Mouse (Mus musculus) hindbrain, postnatal 0 days (tissue): ENCODE results near the gene Wipf3. TPM values are rescaled to one million over a fixed set of nuclear protein-coding genes. Genes with fewer than 3 reads are reported as not detected.
A peak's percentile ranks its signal among the peaks of the same experiment; 100 is the strongest.

Experiments used
- ATAC-seq: fragments of 200-750 bp; cut with Nextera tagmentation; 2 replicates; pipeline ENCODE4 v1.8.0; 2017; ENCODE audit warnings: mild to moderate bottlenecking, moderate TSS enrichment, moderate library complexity
- DNase-seq: peaks from one replicate; pipeline ENCODE4 v3.0.0-alpha.2; 2015; ENCODE audit warnings: low spot score
- H3K27ac ChIP-seq: fragments of 300-500 bp; sonication (generic); 2 replicates; pipeline ENCODE4 v1.5.1; 2014; ENCODE audit warnings: mild to moderate bottlenecking
- H3K27me3 ChIP-seq: fragments of 300-500 bp; sonication (generic); 2 replicates; pipeline ENCODE4 v1.6.1; 2014; ENCODE audit warnings: low read length, mixed read lengths; ENCODE audit not compliant: insufficient read depth
- H3K36me3 ChIP-seq: fragments of 300-500 bp; sonication (generic); 2 replicates; pipeline ENCODE4 v1.6.1; 2014; ENCODE audit warnings: low read length, mixed read lengths; ENCODE audit not compliant: insufficient read depth
- H3K4me1 ChIP-seq: fragments of 300-500 bp; sonication (generic); 2 replicates; pipeline ENCODE4 v1.6.1; 2014; ENCODE audit warnings: antibody characterized with exemption, low read length, mixed read lengths; ENCODE audit not compliant: insufficient read depth
- H3K4me2 ChIP-seq: fragments of 300-500 bp; sonication (generic); 2 replicates; pipeline ENCODE4 v1.6.1; 2014; ENCODE audit warnings: low read depth, mild to moderate bottlenecking, low read length, moderate library complexity, mixed read lengths
- H3K4me3 ChIP-seq: fragments of 300-500 bp; sonication (generic); 2 replicates; pipeline ENCODE4 v1.5.1; 2014; ENCODE audit warnings: low read length
- H3K9ac ChIP-seq: fragments of 300-500 bp; sonication (generic); replicated peaks from 2 replicates; pipeline ENCODE4 v1.6.1; 2014; ENCODE audit warnings: mild to moderate bottlenecking, low read length, moderate library complexity, mixed read lengths
- H3K9me3 ChIP-seq: fragments of 300-500 bp; sonication (generic); 2 replicates; pipeline ENCODE4 v1.6.1; 2016; ENCODE audit warnings: low read length, mixed read lengths
- CTCF ChIP-seq: IDR thresholded peaks from 2 replicates; pipeline ENCODE4 v1.5.1; 2016; ENCODE audit warnings: antibody characterized with exemption, control low read depth, low read depth
- WGBS: fragments of 180-500 bp; shearing (Covaris S2); extraction: QIAGEN DNeasy Blood & Tissue Kit; methylation state at CpG from one replicate; pipeline ENCODE4 v1.1.7; 2014; 5-methylcytosine and 5-hydroxymethylcytosine counted together
- polyA plus RNA-seq: library from polyadenylated mRNA; unstranded; fragments of >200 nt; fragmentation: Nextera tagmentation; extraction: Ambion mirVana; gene quantifications from 2 replicates; pipeline ENCODE4 v1.2.1, GENCODE M21; 2015
- total RNA-seq: library from RNA; depleted of rRNA; stranded (reverse); fragments of >200 nt; gene quantifications from 2 replicates; pipeline ENCODE4 v1.2.3, GENCODE M21; 2014

Gene Wipf3
- total and polyA plus RNA-seq, 2 experiments from 2014 or later: 1.0 to 4.2 TPM

DNA sequence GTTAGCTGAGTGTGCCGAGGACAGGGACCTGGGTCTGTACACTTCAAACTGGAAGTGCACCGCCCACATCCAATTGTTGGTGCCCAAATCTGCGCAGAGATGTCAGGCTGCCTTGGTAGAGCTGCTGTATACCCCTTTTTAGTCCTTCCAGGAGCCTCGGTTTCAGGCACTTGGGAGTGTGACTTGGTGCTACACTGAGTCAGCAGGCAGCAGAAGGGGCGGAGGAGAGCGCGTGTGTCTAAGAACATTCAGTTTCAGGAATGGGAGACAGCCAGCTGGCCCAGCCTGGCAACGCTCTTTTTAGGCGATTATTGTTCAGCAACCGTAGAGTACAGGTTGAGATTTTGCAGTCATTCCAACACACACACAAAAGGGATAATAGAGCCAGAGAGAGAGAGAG lies 2.4 kb downstream of the Wipf3 start:
- Histone ChIP-seq H3K4me2 (peak overlapping the region; percentile 27), H3K9me3 (no peaks in the 10 kb centered on the region), H3K36me3 (no peaks in the 10 kb centered on the region), H3K27me3 (no peaks in the 10 kb centered on the region), H3K27ac (no peak overlapping the region), H3K4me3 (no peak overlapping the region), H3K4me1 (0 out of 2 replicates have a peak, but pooled peaks cover 5% of the 10 kb centered on the region), H3K9ac (no peak overlapping the region)
- DNase-seq: no peak
- no peak for ATAC-seq
- 50% methylated on average over 10 of the region's 10 CpGs for WGBS
- no peak for TF ChIP-seq CTCF

GRCm38 (mm10) chr6:54432191-54432590 lies 2.8 kb downstream of the Wipf3 start:
- TF ChIP-seq CTCF: no peak
- 81% methylated on average over 9 of the region's 9 CpGs for WGBS
- Histone ChIP-seq H3K4me1 (0 out of 2 replicates have a peak, but pooled peaks cover 5% of the 10 kb centered on the region), H3K36me3 (no peaks in the 10 kb centered on the region), H3K9ac (no peak overlapping the region), H3K4me3 (no peak overlapping the region), H3K27ac (no peak overlapping the region), H3K9me3 (no peaks in the 10 kb centered on the region), H3K4me2 (peak overlapping the region; percentile 27; the same call in 1 of the 2 replicates), H3K27me3 (no peaks in the 10 kb centered on the region)
- ATAC-seq (no peak), DNase-seq (no peak)

DNA sequence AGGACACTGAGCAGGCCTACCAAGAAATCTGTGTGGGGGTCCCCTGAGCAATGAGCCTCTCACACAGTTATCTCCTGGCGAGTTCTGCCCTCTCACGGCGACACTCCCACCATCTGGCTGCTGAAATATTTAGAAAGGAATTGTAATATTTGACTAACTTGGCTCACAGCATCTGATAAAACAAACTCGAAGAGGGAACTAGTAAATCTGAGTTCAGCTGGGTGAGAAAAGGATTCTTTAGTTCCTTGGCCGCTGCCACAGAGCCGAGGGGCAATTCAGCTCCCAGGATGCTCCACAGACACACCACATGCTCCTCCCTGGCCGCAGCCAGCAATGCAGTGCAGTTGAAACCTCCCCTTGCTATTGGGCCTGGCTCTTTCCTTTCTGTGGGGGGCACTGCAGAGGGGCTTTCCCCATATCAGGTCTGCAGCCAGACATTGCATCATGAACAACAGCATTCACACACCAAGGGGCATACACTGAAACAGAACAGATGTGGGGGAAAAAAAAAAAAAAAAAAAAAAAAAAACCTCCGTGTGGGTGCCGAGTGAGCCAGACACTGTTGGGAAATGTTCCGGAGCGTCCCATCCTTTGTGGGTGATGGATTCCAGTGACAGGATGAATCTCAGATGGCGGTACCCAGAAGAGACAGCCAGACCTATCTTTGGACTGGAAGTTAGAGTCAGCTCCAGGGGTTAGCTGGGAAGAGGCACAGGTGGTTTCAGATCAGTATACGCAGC lies 3.6 kb downstream of the Wipf3 start:
- Histone ChIP-seq H3K9me3 (no peaks in the 10 kb centered on the region), H3K9ac (no peak overlapping the region), H3K36me3 (no peaks in the 10 kb centered on the region), H3K4me1 (0 out of 2 replicates have a peak, but pooled peaks cover 5% of the 10 kb centered on the region), H3K4me2 (no peak overlapping the region), H3K4me3 (no peak overlapping the region), H3K27me3 (no peaks in the 10 kb centered on the region), H3K27ac (no peak overlapping the region)
- no peak for TF ChIP-seq CTCF
- DNase-seq (no peak), ATAC-seq (no peak; the same call in 1 of the 2 replicates)
- WGBS: 53% methylated on average over 13 of the region's 13 CpGs

DNA sequence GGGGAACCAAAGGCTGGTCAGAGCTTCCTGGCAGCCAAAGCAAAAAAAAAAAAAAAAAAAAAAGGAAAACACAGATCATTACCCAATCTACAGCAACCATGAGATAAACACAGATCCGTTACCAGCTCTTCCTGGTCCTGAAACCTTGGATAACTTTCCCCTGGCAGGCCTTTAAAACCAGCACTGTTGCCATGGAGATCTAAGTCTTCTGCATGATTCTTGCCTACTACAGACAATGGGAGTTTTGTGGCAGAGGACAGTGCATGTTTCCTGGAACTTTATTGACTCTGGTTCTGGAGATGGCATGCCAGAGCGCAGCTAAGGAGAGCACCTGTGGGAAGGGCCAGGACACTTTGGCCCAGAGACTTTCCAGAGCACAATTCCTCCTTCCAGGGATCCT lies 4.8 kb downstream of the Wipf3 start:
- ATAC-seq (no peak), DNase-seq (peak; percentile 55)
- Histone ChIP-seq H3K27me3 (no peaks in the 10 kb centered on the region), H3K36me3 (no peaks in the 10 kb centered on the region), H3K4me2 (no peak overlapping the region), H3K9ac (no peak overlapping the region), H3K4me1 (0 out of 2 replicates have a peak, but pooled peaks cover 5% of the 10 kb centered on the region), H3K9me3 (no peaks in the 10 kb centered on the region), H3K27ac (no peak overlapping the region), H3K4me3 (no peak overlapping the region)
- WGBS: 40% methylated on average over 2 of the region's 2 CpGs
- no peak for TF ChIP-seq CTCF

- DNase-seq (no peak), ATAC-seq (0 out of 2 replicates have a peak, but pooled peaks have one; percentile 25)
- H3K27ac ChIP-seq: no peak overlapping the region
- WGBS: 40% methylated on average over 7 of the region's 7 CpGs
- no peak overlapping the region for H3K4me3 ChIP-seq
- no peak overlapping the region for H3K9ac ChIP-seq
- no peaks in the 10 kb centered on the region for H3K36me3 ChIP-seq
- TF ChIP-seq CTCF: no peak
- no peaks in the 10 kb centered on the region for H3K9me3 ChIP-seq
- H3K4me1 ChIP-seq: 0 out of 2 replicates have a peak, but pooled peaks cover 5% of the 10 kb centered on the region
- no peak overlapping the region for H3K4me2 ChIP-seq
- no peaks in the 10 kb centered on the region for H3K27me3 ChIP-seq
Measured at GRCm38 (mm10) chr6:54435663-54436062, 6.3 kb downstream of the Wipf3 start.

DNA sequence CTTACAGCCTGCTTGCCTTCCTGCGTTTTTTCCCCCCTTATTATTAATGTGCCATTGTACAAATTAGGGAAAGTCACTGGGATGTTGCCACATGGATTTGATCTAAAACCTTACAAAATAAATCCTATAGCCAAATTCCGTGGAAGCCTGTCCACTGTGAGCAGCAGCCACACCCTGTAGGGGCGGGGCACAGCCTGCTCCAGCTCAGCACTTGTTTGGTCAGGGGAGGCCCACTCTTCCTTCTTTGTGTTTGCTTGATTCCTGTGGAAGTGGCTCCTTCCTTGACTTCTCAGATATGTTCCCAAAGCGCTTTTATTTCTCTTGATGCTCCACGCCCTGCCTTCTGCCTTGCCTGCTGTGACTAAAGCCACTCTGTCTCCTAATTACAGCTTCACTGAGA lies 6.9 kb downstream of the Wipf3 start:
- Histone ChIP-seq H3K9me3 (no peaks in the 10 kb centered on the region), H3K4me3 (no peak overlapping the region), H3K36me3 (no peaks in the 10 kb centered on the region), H3K4me1 (0 out of 2 replicates have a peak, but pooled peaks cover 5% of the 10 kb centered on the region), H3K27me3 (no peaks in the 10 kb centered on the region), H3K9ac (no peak overlapping the region), H3K4me2 (no peak overlapping the region), H3K27ac (no peak overlapping the region)
- no peak for TF ChIP-seq CTCF
- ATAC-seq (no peak), DNase-seq (no peak)
- WGBS: 77% methylated on average over 5 of the region's 5 CpGs

DNA sequence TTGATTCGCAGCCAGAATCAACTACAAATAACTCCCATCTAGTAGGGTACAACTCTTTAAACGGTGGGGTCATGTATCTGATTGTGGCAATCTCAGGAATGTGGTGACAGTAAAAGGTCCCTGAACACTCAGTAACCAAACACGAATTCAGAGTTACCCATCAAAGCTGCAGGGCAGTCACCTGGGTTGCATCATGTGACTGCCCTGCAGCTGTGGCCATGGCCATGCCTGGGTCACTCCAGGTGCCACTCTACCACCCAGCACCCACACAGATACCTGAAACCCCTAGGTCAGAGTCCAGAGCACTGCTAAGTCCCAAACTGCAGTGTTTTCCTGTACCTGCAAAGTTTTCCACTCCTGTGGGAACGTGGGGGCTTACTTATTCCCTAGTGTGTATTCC lies 9.1 kb downstream of the Wipf3 start:
- no peak overlapping the region for H3K27ac ChIP-seq
- no peaks in the 10 kb centered on the region for H3K9me3 ChIP-seq
- no peaks in the 10 kb centered on the region for H3K36me3 ChIP-seq
- no peaks in the 10 kb centered on the region for H3K4me1 ChIP-seq
- H3K9ac ChIP-seq: no peak overlapping the region
- 71% methylated on average over 4 of the region's 4 CpGs for WGBS
- H3K4me3 ChIP-seq: no peak overlapping the region
- TF ChIP-seq CTCF: no peak
- no peaks in the 10 kb centered on the region for H3K27me3 ChIP-seq
- ATAC-seq (no peak), DNase-seq (no peak)
- H3K4me2 ChIP-seq: no peak overlapping the region
